Comparison of ENCODE assay signal across 10 mouse cellular contexts in genomic region chr2:174613921-174614441, GRCm38 (mm10). TPM values are rescaled to one million over a fixed set of nuclear protein-coding genes. Genes with fewer than 3 reads are reported as not detected.
DNase-seq lines count a peak whose midpoint lies in the region; ATAC-seq and TF ChIP-seq lines count a peak whose summit lies in the region.
"Had no signal": no experiment of that assay in that cellular context is flagged by ENCODE, and none has a peak within 500 bp of the region (broad histone marks: within the 10 kb centered on the region; RNA-seq: fewer than 3 reads in every experiment).

No protein-coding gene starts in this region.

- in situ Hi-C loops in CH12.LX (cut with MboI; ENCODE audit: low pct_ligation_motif_present, low pct_unique_long_range_greater_than_20kb, low sequenced_read_pairs): no loop called here

- peak; percentile 95 for DNase-seq in CH12.LX (ENCODE audit: extremely low read depth)
- DNase-seq in splenic B cell, adult 2 months (ENCODE audit: low read depth, low spot score): peak; percentile 94
- no peak for DNase-seq in right cerebral cortex, postnatal 10 days (ENCODE audit: low spot score in 2 of 2)
- no peak for DNase-seq in embryo, embryonic 10 days (ENCODE audit: low spot score)
- DNase-seq in gastrocnemius, adult 8-10 months (ENCODE audit: low spot score in 2 of 2): no peak
- DNase-seq: cerebellum, adult 18-20 months had no signal

- peak overlapping the region; percentile 28 for H3K9ac ChIP-seq in CH12.LX (ENCODE audit: insufficient read depth, low read depth)
- no peak overlapping the region for H3K9ac ChIP-seq in hindbrain, embryonic 13.5 days

- ATAC-seq in granulocyte monocyte progenitor cell, adult 5-6 weeks (replicated peaks; ENCODE audit: poor library complexity, severe bottlenecking): peak; percentile 94
- peak; percentile 88 for ATAC-seq in megakaryocyte, adult 5-6 weeks (ENCODE audit: poor library complexity, severe bottlenecking)
- no peak for ATAC-seq in hindbrain, embryonic 13.5 days (ENCODE audit: low FRiP score)
- ATAC-seq: hindbrain, postnatal 0 days had no signal

- TF ChIP-seq POLR2A in CH12.LX (IDR thresholded peaks at IDR 0.05; ENCODE audit: low read depth, low read length): peak; percentile 48

- H3K79me2 ChIP-seq in CH12.LX (replicated peaks; ENCODE audit: control insufficient read depth, extremely low read depth, insufficient read depth, poor library complexity, severe bottlenecking): no peaks in the 10 kb centered on the region

- peak overlapping the region; percentile 24 for H3K4me2 ChIP-seq in CH12.LX (ENCODE audit: insufficient read depth, low read depth, poor library complexity, severe bottlenecking)
- H3K4me2 ChIP-seq in hindbrain, embryonic 13.5 days: no peak overlapping the region

- no peaks in the 10 kb centered on the region for H3K9me3 ChIP-seq in CH12.LX (replicated peaks; ENCODE audit: low read length)
- H3K9me3 ChIP-seq in hindbrain, embryonic 13.5 days: no peaks in the 10 kb centered on the region

- TF ChIP-seq RAD21 in CH12.LX (IDR thresholded peaks at IDR 0.05; ENCODE audit: low read depth, low read length): no peak

- dilution Hi-C loops in CH12.LX (cut with MboI; ENCODE audit: extremely low pct_ligation_motif_present, extremely low pct_unique_long_range_greater_than_20kb, low sequenced_read_pairs): no loop called here

- peak overlapping the region; percentile 51 to 55 (median 54) for H3K4me3 ChIP-seq in CH12.LX (replicated peaks in 1 of 3; ENCODE audit: low read depth in 2 of 3, low read length in 2 of 3, poor library complexity in 1 of 3)
- H3K4me3 ChIP-seq in hindbrain, embryonic 13.5 days: no peak overlapping the region

- peak; percentile 92 for TF ChIP-seq EP300 in CH12.LX (IDR thresholded peaks at IDR 0.05; ENCODE audit: low read length)

- WGBS in hindbrain, embryonic 13.5 days: 82% methylated on average over 11 of the region's 11 CpGs

- H3K27ac ChIP-seq in CH12.LX (ENCODE audit: insufficient read depth, low read depth): peak overlapping the region; percentile 70
- no peak overlapping the region for H3K27ac ChIP-seq in hindbrain, embryonic 13.5 days
- H3K27ac ChIP-seq: hindbrain, postnatal 0 days had no signal

- H3K4me1 ChIP-seq in CH12.LX (ENCODE audit: control insufficient read depth in 1 of 2, insufficient read depth in 2 of 2): peaks cover 7 to 47% of the 10 kb centered on the region in 2 experiments
- no peaks in the 10 kb centered on the region for H3K4me1 ChIP-seq in hindbrain, embryonic 13.5 days (replicated peaks)

- peaks cover 0 to 15% of the 10 kb centered on the region in 2 experiments for H3K36me3 ChIP-seq in CH12.LX (replicated peaks in 1 of 2; ENCODE audit: control insufficient read depth in 1 of 2, insufficient read depth in 1 of 2, low read length in 1 of 2)
- H3K36me3 ChIP-seq in splenic B cell, adult 2 months (ENCODE audit: control insufficient read depth, insufficient read depth, low read length, poor library complexity, severe bottlenecking): no peaks in the 10 kb centered on the region; the same call in 1 of the 2 replicates
- H3K36me3 ChIP-seq in hindbrain, embryonic 13.5 days: no peaks in the 10 kb centered on the region

- TF ChIP-seq CTCF in CH12.LX (conservative IDR thresholded peaks at IDR 0.05 in 1 of 2, IDR thresholded peaks at IDR 0.05 in 1 of 2; ENCODE audit: low read depth in 2 of 2, low read length in 2 of 2): no peak

- no peaks in the 10 kb centered on the region for H3K27me3 ChIP-seq in CH12.LX (replicated peaks)
- H3K27me3 ChIP-seq in splenic B cell, adult 2 months (ENCODE audit: control insufficient read depth, insufficient read depth, low read length, poor library complexity, severe bottlenecking): no peaks in the 10 kb centered on the region
- H3K27me3 ChIP-seq in hindbrain, embryonic 13.5 days: no peaks in the 10 kb centered on the region

TF ChIP-seq in CH12.LX, 34 proteins besides CTCF, POLR2A, EP300 and RAD21:
- TF ChIP-seq HCFC1 (IDR thresholded peaks at IDR 0.05; ENCODE audit: low read depth, low read length) (no peak), TCF12 (IDR thresholded peaks at IDR 0.05; ENCODE audit: low read depth, low read length) (peak; percentile 44; the same call in 1 of the 2 replicates), JUND (conservative IDR thresholded peaks at IDR 0.05; ENCODE audit: low read depth, low read length) (no peak), RCOR1 (conservative IDR thresholded peaks at IDR 0.05; ENCODE audit: low read depth, low read length) (no peak; the same call in 1 of the 2 replicates), ZC3H11A (IDR thresholded peaks at IDR 0.05; ENCODE audit: low read depth, low read length) (no peak), NELFE (IDR thresholded peaks at IDR 0.05; ENCODE audit: low read depth, low read length) (peak; percentile 56; the same call in 1 of the 2 replicates), GABPA (IDR thresholded peaks at IDR 0.05; ENCODE audit: insufficient replicate concordance, low read depth, low read length) (no peak), NRF1 (IDR thresholded peaks at IDR 0.05; ENCODE audit: low read depth, low read length) (peak; percentile 21; the same call in 1 of the 2 replicates), UBTF (IDR thresholded peaks at IDR 0.05; ENCODE audit: low read depth, low read length) (no peak), SMC3 (IDR thresholded peaks at IDR 0.05; ENCODE audit: low read depth, low read length) (peak; percentile 11; the same call in 1 of the 2 replicates), TBP (conservative IDR thresholded peaks at IDR 0.05; ENCODE audit: low read depth, low read length) (0 out of 2 replicates have a peak, but pooled peaks have one; percentile 48), ZMIZ1 (IDR thresholded peaks at IDR 0.05; ENCODE audit: low read depth, low read length) (peak; percentile 48; the same call in 1 of the 2 replicates), USF2 (conservative IDR thresholded peaks at IDR 0.05; ENCODE audit: low read depth, low read length) (no peak), MYC (IDR thresholded peaks at IDR 0.05; ENCODE audit: low read depth, low read length) (0 out of 2 replicates have a peak, but pooled peaks have one; percentile 41), USF1 (IDR thresholded peaks at IDR 0.05; ENCODE audit: low read depth, low read length) (no peak), MAX (IDR thresholded peaks at IDR 0.05; ENCODE audit: low read length) (peak; percentile 61; the same call in 1 of the 2 replicates), BHLHE40 (IDR thresholded peaks at IDR 0.05; ENCODE audit: low read depth, low read length) (peak; percentile 36; the same call in 1 of the 2 replicates), JUN (IDR thresholded peaks at IDR 0.05; ENCODE audit: insufficient read depth, low read depth, low read length) (no peak), MAZ (IDR thresholded peaks at IDR 0.05; ENCODE audit: low read depth, low read length) (peak; percentile 52; the same call in 1 of the 2 replicates), ZNF384 (IDR thresholded peaks at IDR 0.05; ENCODE audit: low read depth, low read length) (no peak), MXI1 (IDR thresholded peaks at IDR 0.05; ENCODE audit: low read depth, low read length) (peak; percentile 59), ELF1 (IDR thresholded peaks at IDR 0.05; ENCODE audit: low read depth, low read length) (peak; percentile 79), CHD1 (IDR thresholded peaks at IDR 0.05; ENCODE audit: low read depth, low read length) (no peak), E2F4 (IDR thresholded peaks at IDR 0.05; ENCODE audit: insufficient replicate concordance, low read depth, low read length) (no peak), MAFK (IDR thresholded peaks at IDR 0.05; ENCODE audit: insufficient replicate concordance, low read length) (no peak), POLR2AphosphoS2 (IDR thresholded peaks at IDR 0.05; ENCODE audit: low read depth, low read length) (no peak), PAX5 (IDR thresholded peaks at IDR 0.05; ENCODE audit: low read length) (no peak), KAT2A (IDR thresholded peaks at IDR 0.05; ENCODE audit: insufficient replicate concordance, low read length) (no peak), ZKSCAN1 (IDR thresholded peaks at IDR 0.05; ENCODE audit: borderline replicate concordance, low read depth, low read length) (no peak), MEF2A (IDR thresholded peaks at IDR 0.05; ENCODE audit: borderline replicate concordance, low read depth, low read length) (peak; percentile 33; the same call in 1 of the 2 replicates), SIN3A (IDR thresholded peaks at IDR 0.05; ENCODE audit: low read length) (peak; percentile 31; the same call in 1 of the 2 replicates), ETS1 (conservative IDR thresholded peaks at IDR 0.05; ENCODE audit: low read depth, low read length) (peak; percentile 48; the same call in 1 of the 2 replicates), IRF4 (IDR thresholded peaks at IDR 0.05; ENCODE audit: low read depth, low read length) (peak; percentile 95), CHD2 (IDR thresholded peaks at IDR 0.05; ENCODE audit: low read length) (peak; percentile 47; the same call in 1 of the 2 replicates)

RNA-seq across cellular contexts. Expression of gene Zfp831, which starts 29.4 kb away (rescaled TPM):
- total RNA-seq in CH12.LX (2012; rRNA removed): 0.59 TPM in 2 replicates
- total RNA-seq in CH12.LX (2014; rRNA removed): 0.48 and 0.58 TPM in 2 replicates
- 0.91 and 0.99 TPM in 2 replicates for polyA plus RNA-seq in CH12.LX (2012; ENCODE audit: insufficient read length, low read depth)
- 1.1 TPM in 2 replicates for total RNA-seq in granulocyte monocyte progenitor cell, adult 5-6 weeks (2014; fragmentation: Nextera tagmentation)
- total RNA-seq in granulocyte monocyte progenitor cell, adult 5-6 weeks (2017): 0.15 and 0.26 TPM in 2 replicates
- 2.5 and 3.1 TPM in 2 replicates for total RNA-seq in megakaryocyte, adult 5-6 weeks (2015)
- total RNA-seq in megakaryocyte, adult 5-6 weeks (2017): 1.6 and 2.8 TPM in 2 replicates
- not detected in 2 replicates for polyA plus RNA-seq in hindbrain, embryonic 13.5 days (2015; fragmentation: Nextera tagmentation; extraction: Ambion mirVana)
- total RNA-seq in gastrocnemius, adult 8-10 months (2022): under 1 TPM in 1 of 4 experiments, not detected in 3; 0.03 TPM
- polyA plus RNA-seq: hindbrain, postnatal 0 days had no signal

Comparison
In these comparisons a context has a peak if more than half of its experiments do, and no peak if none do; other contexts are left out.
1. DNase-seq: peak in CH12.LX (single experiment) and splenic B cell, adult 2 months (single experiment); none in right cerebral cortex, postnatal 10 days (0 of 2), embryo, embryonic 10 days (single experiment) and gastrocnemius, adult 8-10 months (0 of 2).